Mouse (Mus musculus) left cerebral cortex, adult 11 months (tissue): ENCODE data around the gene Unc13a.

Source experiments
- DNase-seq: peaks from one replicate; pipeline ENCODE4 v3.0.0; 2022; ENCODE audit warnings: low spot score

Gene Unc13a

GRCm38 (mm10) chr8:71586891-71587290 is 84.7 kb downstream of the Unc13a start:
- no peak for DNase-seq

- no peak for DNase-seq
These were observed 91.4 kb downstream of the Unc13a start for GRCm38 (mm10) chr8:71580201-71580600.

- no peak for DNase-seq
These were observed 92.1 kb downstream of the Unc13a start for GRCm38 (mm10) chr8:71579476-71579875.

GRCm38 (mm10) chr8:71579009-71579408 is 92.5 kb downstream of the Unc13a start:
- no peak for DNase-seq

- no peak for DNase-seq
These were observed 93.6 kb downstream of the Unc13a start for GRCm38 (mm10) chr8:71577856-71578387.

GRCm38 (mm10) chr8:71575020-71575419 is 96.5 kb downstream of the Unc13a start:
- no peak for DNase-seq

GRCm38 (mm10) chr8:71574426-71574825 is 97.1 kb downstream of the Unc13a start:
- no peak for DNase-seq
